Mouse (Mus musculus) thymus, postnatal 36 days (tissue): ENCODE measurements around the gene Aldh1l1.
A peak's percentile ranks its signal among the peaks of the same experiment; 100 is the strongest.
"Not testable (repeated sequence)": the region's sequence is repeated elsewhere in the genome, so short reads cannot be mapped to it uniquely, and the experiment has no call there.

Experiments
- DNase-seq, 2 experiments: peaks; one replicate each; pipeline ENCODE4 v3.0.0; 2022; ENCODE audit warnings: mixed read lengths in 2 of 2

Aldh1l1 gene

GRCm38 (mm10) chr6:90624733-90625132 is 138.5 kb downstream of the Aldh1l1 start:
- DNase-seq = peak; percentile 29 to 37

- no peak for DNase-seq
Measured at GRCm38 (mm10) chr6:90625207-90625994, 139.2 kb downstream of the Aldh1l1 start.

GRCm38 (mm10) chr6:90627556-90627955 is 141.3 kb downstream of the Aldh1l1 start:
- DNase-seq = no peak

- peak in 1 of 2 experiments; percentile 28 for DNase-seq
Measured at GRCm38 (mm10) chr6:90629506-90629905, 143.3 kb downstream of the Aldh1l1 start.

- no peak for DNase-seq
Measured at GRCm38 (mm10) chr6:90630427-90630826, 144.2 kb downstream of the Aldh1l1 start.

DNA sequence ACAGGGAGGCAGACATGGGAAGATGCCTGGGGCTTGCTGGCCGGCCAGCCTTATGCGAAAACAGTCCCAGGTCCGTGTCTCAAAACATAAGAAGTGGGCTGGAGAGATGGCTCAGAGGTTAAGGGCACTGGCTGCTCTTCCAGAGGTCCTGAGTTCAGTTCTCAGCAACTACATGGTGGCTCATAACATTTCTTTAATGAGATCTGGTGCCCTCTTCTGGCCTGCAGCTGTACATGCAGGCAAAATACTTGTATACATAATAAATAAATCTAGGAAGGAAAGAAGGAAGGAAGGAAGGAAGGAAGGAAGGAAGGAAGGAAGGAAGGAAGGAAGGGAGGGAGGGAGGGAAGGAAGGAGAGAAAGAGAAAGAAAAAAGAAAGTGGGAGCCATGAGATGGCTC is 146.3 kb downstream of the Aldh1l1 start:
- not testable (repeated sequence) for DNase-seq

- no peak for DNase-seq
Measured at GRCm38 (mm10) chr6:90635081-90635480, 148.9 kb downstream of the Aldh1l1 start.

DNA sequence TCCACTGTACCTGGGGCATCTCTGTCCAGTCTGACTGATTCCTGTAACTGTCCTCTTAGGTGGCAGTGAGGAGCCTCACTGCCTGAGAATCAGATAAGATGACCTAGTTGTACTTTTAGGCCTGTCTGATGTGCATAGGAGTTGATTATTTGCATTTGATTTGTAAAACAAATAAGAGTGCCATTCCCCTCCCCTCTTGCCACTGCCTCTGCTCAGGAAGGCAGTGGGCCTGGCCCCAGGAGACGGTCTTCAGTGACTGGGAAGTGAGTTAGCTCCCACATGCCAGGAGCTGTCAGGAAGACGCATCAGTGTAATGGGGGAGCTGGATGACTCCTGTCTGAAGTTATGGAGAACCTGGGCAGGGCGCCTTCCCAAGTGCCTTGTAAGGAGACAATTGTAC is 149.4 kb downstream of the Aldh1l1 start:
- DNase-seq = no peak

DNA sequence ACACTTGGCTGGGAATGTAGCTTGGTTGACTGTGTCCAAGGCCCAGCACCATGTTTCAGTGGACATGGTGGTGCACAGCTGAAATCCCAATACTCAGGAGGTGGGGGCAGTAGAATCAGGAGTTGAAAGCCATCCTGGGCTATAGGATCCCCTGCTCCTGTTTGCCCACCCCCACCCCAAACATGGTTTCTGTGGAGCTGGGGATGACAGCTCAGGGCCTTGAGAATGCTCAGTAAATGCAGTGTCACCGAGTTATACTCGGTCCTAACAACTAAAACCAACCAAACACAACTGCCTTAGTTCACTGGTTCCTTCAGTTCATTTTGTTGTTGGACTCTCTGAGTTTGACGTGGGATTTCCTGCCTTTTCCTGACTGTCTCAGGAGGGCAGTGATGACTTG is 156.8 kb downstream of the Aldh1l1 start:
- DNase-seq = no peak

- DNase-seq = no peak
Measured at GRCm38 (mm10) chr6:90644965-90645364, 158.7 kb downstream of the Aldh1l1 start.

DNA sequence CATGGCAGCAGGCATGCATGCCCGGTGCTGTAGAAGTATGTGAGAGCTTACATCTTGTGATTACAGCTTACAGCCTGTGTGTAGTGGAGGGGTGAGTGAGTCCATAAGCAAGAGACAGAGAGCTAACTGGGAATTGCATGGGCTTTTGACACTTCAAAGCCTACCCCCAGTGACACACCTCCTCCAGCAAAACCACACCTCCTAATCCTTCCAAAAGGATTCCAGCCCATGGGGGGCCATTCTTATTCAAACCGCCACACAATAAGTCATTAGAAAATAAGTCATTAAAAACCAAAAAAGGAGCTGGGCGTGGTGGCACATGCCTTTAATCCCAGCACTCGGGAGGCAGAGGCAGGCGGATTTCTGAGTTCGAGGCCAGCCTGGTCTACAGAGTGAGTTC is 162.2 kb downstream of the Aldh1l1 start:
- DNase-seq = no peak

GRCm38 (mm10) chr6:90649279-90649678 is 163.1 kb downstream of the Aldh1l1 start:
- DNase-seq = no peak
